22 mouse cellular contexts compared by ENCODE assay signal in genomic region chr13:83113808-83114207, GRCm38 (mm10).
A peak's percentile ranks its signal among the peaks of the same experiment; 100 is the strongest.
DNase-seq lines count a peak whose midpoint lies in the region; ATAC-seq and TF ChIP-seq lines count a peak whose summit lies in the region.
"Had no signal": no experiment of that assay in that cellular context is flagged by ENCODE, and none has a peak within 500 bp of the region (broad histone marks: within the 10 kb centered on the region; RNA-seq: fewer than 3 reads in every experiment).

No protein-coding gene starts in this region.

- no peak overlapping the region for H3K4me2 ChIP-seq in stomach, embryonic 14.5 days (replicated peaks; ENCODE audit: low read depth, low read length)
- H3K4me2 ChIP-seq in stomach, embryonic 15.5 days = no peak overlapping the region
- no peak overlapping the region for H3K4me2 ChIP-seq in stomach, embryonic 16.5 days (ENCODE audit: low read depth, low read length)
- no peak overlapping the region for H3K4me2 ChIP-seq in stomach, postnatal 0 days (replicated peaks; ENCODE audit: low read depth)
- no peak overlapping the region for H3K4me2 ChIP-seq in midbrain, embryonic 15.5 days

- H3K4me3 ChIP-seq in stomach, embryonic 14.5 days (ENCODE audit: low read depth, low read length) = no peak overlapping the region
- no peak overlapping the region for H3K4me3 ChIP-seq in stomach, embryonic 15.5 days (replicated peaks)
- no peak overlapping the region for H3K4me3 ChIP-seq in stomach, embryonic 16.5 days (replicated peaks; ENCODE audit: low read length)
- no peak overlapping the region for H3K4me3 ChIP-seq in stomach, postnatal 0 days (ENCODE audit: low read depth, low read length)
- H3K4me3 ChIP-seq in embryonic facial prominence, embryonic 10.5 days = no peak overlapping the region
- no peak overlapping the region for H3K4me3 ChIP-seq in midbrain, embryonic 15.5 days

- H3K36me3 ChIP-seq in stomach, embryonic 14.5 days (ENCODE audit: control insufficient read depth, insufficient read depth, low read length) = no peaks in the 10 kb centered on the region
- no peaks in the 10 kb centered on the region for H3K36me3 ChIP-seq in stomach, embryonic 15.5 days
- no peaks in the 10 kb centered on the region for H3K36me3 ChIP-seq in stomach, embryonic 16.5 days (ENCODE audit: control insufficient read depth, insufficient read depth, low read length)
- H3K36me3 ChIP-seq in stomach, postnatal 0 days (ENCODE audit: control insufficient read depth, insufficient read depth, low read length) = no peaks in the 10 kb centered on the region
- no peaks in the 10 kb centered on the region for H3K36me3 ChIP-seq in embryonic facial prominence, embryonic 10.5 days (replicated peaks)
- no peaks in the 10 kb centered on the region for H3K36me3 ChIP-seq in midbrain, embryonic 15.5 days (replicated peaks)
- H3K36me3 ChIP-seq: G1E had no signal

- H3K4me1 ChIP-seq in stomach, embryonic 14.5 days (ENCODE audit: control insufficient read depth, insufficient read depth, low read length) = no peaks in the 10 kb centered on the region
- H3K4me1 ChIP-seq in stomach, embryonic 15.5 days = no peaks in the 10 kb centered on the region
- no peaks in the 10 kb centered on the region for H3K4me1 ChIP-seq in stomach, embryonic 16.5 days (ENCODE audit: control insufficient read depth, insufficient read depth, low read length)
- no peaks in the 10 kb centered on the region for H3K4me1 ChIP-seq in stomach, postnatal 0 days (replicated peaks; ENCODE audit: control insufficient read depth, insufficient read depth)
- peaks cover 7% of the 10 kb centered on the region for H3K4me1 ChIP-seq in embryonic facial prominence, embryonic 10.5 days
- no peaks in the 10 kb centered on the region for H3K4me1 ChIP-seq in midbrain, embryonic 15.5 days

- no peak for DNase-seq in stomach, postnatal 0 days (ENCODE audit: low spot score)
- no peak for DNase-seq in embryonic facial prominence, embryonic 10.5 days (ENCODE audit: low spot score)
- no peak for DNase-seq in heart, adult 8-10 months (ENCODE audit: low spot score)
- DNase-seq: adrenal gland, adult 2 months; adrenal gland, adult 8-10 months; adrenal gland, postnatal 10 days; adrenal gland, postnatal 14 days; adrenal gland, postnatal 25 days; adrenal gland, postnatal 36 days; B cell, adult 2 months; cerebellum, adult 11 months; cerebellum, adult 11-12 months; cerebellum, adult 18-20 months had no signal

- H3K27me3 ChIP-seq in stomach, embryonic 14.5 days (ENCODE audit: control insufficient read depth, insufficient read depth, low read length) = no peaks in the 10 kb centered on the region
- H3K27me3 ChIP-seq in stomach, embryonic 15.5 days (replicated peaks) = no peaks in the 10 kb centered on the region
- H3K27me3 ChIP-seq in stomach, embryonic 16.5 days (ENCODE audit: control insufficient read depth, insufficient read depth, low read length) = no peaks in the 10 kb centered on the region
- H3K27me3 ChIP-seq in stomach, postnatal 0 days (ENCODE audit: control insufficient read depth, insufficient read depth, low read length) = no peaks in the 10 kb centered on the region
- H3K27me3 ChIP-seq in embryonic facial prominence, embryonic 10.5 days (replicated peaks; ENCODE audit: low read depth, poor library complexity, severe bottlenecking) = no peaks in the 10 kb centered on the region
- no peaks in the 10 kb centered on the region for H3K27me3 ChIP-seq in midbrain, embryonic 15.5 days (replicated peaks)
- H3K27me3 ChIP-seq: CH12.LX, Patski had no signal

- no peak overlapping the region for H3K9ac ChIP-seq in stomach, embryonic 14.5 days (replicated peaks; ENCODE audit: low read depth, low read length)
- no peak overlapping the region for H3K9ac ChIP-seq in stomach, embryonic 15.5 days
- no peak overlapping the region for H3K9ac ChIP-seq in stomach, embryonic 16.5 days (ENCODE audit: low read length)
- no peak overlapping the region for H3K9ac ChIP-seq in stomach, postnatal 0 days (ENCODE audit: low read length)
- no peak overlapping the region for H3K9ac ChIP-seq in midbrain, embryonic 15.5 days

- TF ChIP-seq EP300 in stomach, postnatal 0 days (optimal IDR thresholded peaks at IDR 0.05) = no peak

- no peaks in the 10 kb centered on the region for H3K9me3 ChIP-seq in stomach, embryonic 14.5 days (ENCODE audit: control insufficient read depth, low read depth, low read length)
- no peaks in the 10 kb centered on the region for H3K9me3 ChIP-seq in stomach, embryonic 15.5 days
- no peaks in the 10 kb centered on the region for H3K9me3 ChIP-seq in stomach, embryonic 16.5 days (replicated peaks; ENCODE audit: control insufficient read depth, low read length)
- no peaks in the 10 kb centered on the region for H3K9me3 ChIP-seq in stomach, postnatal 0 days (ENCODE audit: control insufficient read depth, low read length)
- no peaks in the 10 kb centered on the region for H3K9me3 ChIP-seq in embryonic facial prominence, embryonic 10.5 days
- no peaks in the 10 kb centered on the region for H3K9me3 ChIP-seq in midbrain, embryonic 15.5 days
- H3K9me3 ChIP-seq: G1E had no signal

- 0 out of 2 replicates have a peak, but pooled peaks have one; percentile 76 for ATAC-seq in stomach, embryonic 14.5 days (ENCODE audit: insufficient number of reproducible peaks, insufficient read depth, low FRiP score, low read depth)
- ATAC-seq in stomach, embryonic 15.5 days (ENCODE audit: insufficient read depth, low FRiP score, low read depth) = peak; percentile 79; the same call in 1 of the 2 replicates
- peak; percentile 53; the same call in 1 of the 2 replicates for ATAC-seq in stomach, embryonic 16.5 days (ENCODE audit: insufficient read depth, low FRiP score)
- ATAC-seq in stomach, postnatal 0 days (ENCODE audit: low FRiP score, low TSS enrichment) = peak; percentile 54; the same call in 1 of the 2 replicates
- ATAC-seq in midbrain, embryonic 15.5 days (replicated peaks) = no peak
- no peak for ATAC-seq in activated CD4-positive, CD25-positive, alpha-beta regulatory T cell, adult 4 months
- ATAC-seq: CD4-positive, CD25-positive, alpha-beta regulatory T cell, adult 4 months; Patski had no signal

- no peak for TF ChIP-seq CTCF in stomach, postnatal 0 days (IDR thresholded peaks at IDR 0.05; ENCODE audit: low read depth)

- H3K27ac ChIP-seq in stomach, embryonic 14.5 days (ENCODE audit: low read length) = no peak overlapping the region
- no peak overlapping the region for H3K27ac ChIP-seq in stomach, embryonic 15.5 days
- H3K27ac ChIP-seq in stomach, embryonic 16.5 days (ENCODE audit: low read length) = no peak overlapping the region
- H3K27ac ChIP-seq in stomach, postnatal 0 days (replicated peaks) = no peak overlapping the region
- no peak overlapping the region for H3K27ac ChIP-seq in embryonic facial prominence, embryonic 10.5 days (replicated peaks)
- no peak overlapping the region for H3K27ac ChIP-seq in midbrain, embryonic 15.5 days

Comparison
In these comparisons a context has a peak if more than half of its experiments do, and no peak if none do; other contexts are left out.
1. ATAC-seq: peak in stomach, embryonic 14.5 days (single experiment), stomach, embryonic 15.5 days (single experiment), stomach, embryonic 16.5 days (single experiment) and stomach, postnatal 0 days (single experiment); none in midbrain, embryonic 15.5 days (single experiment) and activated CD4-positive, CD25-positive, alpha-beta regulatory T cell, adult 4 months (single experiment).